Mouse (Mus musculus): ENCODE measurements at regions not wholly inside any gene's neighbourhood (a gene's known extent, or its start where the extent isn't known, plus 50 kb on each side); places are given as distances from the start of the nearest gene placed in this dataset.

- TF ChIP-seq CTCF (conservative IDR thresholded peaks at IDR 0.05; ENCODE audit: low read length) (no peak), NANOG (IDR thresholded peaks at IDR 0.05; ENCODE audit: borderline replicate concordance, low read length) (no peak), POU5F1 (IDR thresholded peaks at IDR 0.05; ENCODE audit: borderline replicate concordance, low read length) (no peak)
Observed at GRCm38 (mm10) chr10:17387296-17387695, 335.7 kb upstream of the Cited2 start.
